Mouse (Mus musculus) spleen, adult 2 months (tissue): ENCODE measurements around the gene Vps16.

Experiments
- CTCF ChIP-seq: fragments of 200-500 bp; IDR thresholded peaks from 2 replicates; pipeline ENCODE4 v1.5.1; 2011; ENCODE audit warnings: mild to moderate bottlenecking, inconsistent platforms; ENCODE audit not compliant: insufficient read depth, insufficient read length, insufficient replicate concordance; ENCODE audit errors: extremely low read depth
- POLR2A ChIP-seq: fragments of 200-500 bp; IDR thresholded peaks from 2 replicates; pipeline ENCODE4 v1.6.1; 2011; ENCODE audit warnings: low read depth, low read length, inconsistent platforms

GRCm38 (mm10) chr2:130383205-130383604 lies 40.9 kb upstream of the Vps16 start:
- TF ChIP-seq CTCF (no peak), POLR2A (no peak)
